Mouse (Mus musculus): ENCODE measurements around the gene Krtap19-9b. TPM values are rescaled to one million over a fixed set of nuclear protein-coding genes. Genes with fewer than 3 reads are reported as not detected.

Gene Krtap19-9b
- not detected for polyA plus RNA-seq (2015; fragmentation: Illumina TruSeq; extraction: RNeasy Lipid Tissue Mini Kit (QIAGEN cat#74804); ENCODE audit: insufficient read depth, low replicate concordance)

GRCm38 (mm10) chr16:88932165-88932564 is at the start of gene Krtap19-9b:
TSS of gene Krtap19-9b (minus strand) at chr16:88932265.

GRCm38 (mm10) chr16:88962773-88963172 is 30.7 kb upstream of the Krtap19-9b start, which contains the start of gene Krtap16-3:
TSS of gene Krtap16-3 (minus strand) at chr16:88962873.

GRCm38 (mm10) chr16:88896357-88896756 is 35.7 kb downstream of the Krtap19-9b start, which contains the start of gene Krtap19-5:
TSS of gene Krtap19-5 (minus strand) at chr16:88896457.

GRCm38 (mm10) chr16:88884989-88885388 is 47.1 kb downstream of the Krtap19-9b start, which contains the start of gene Krtap19-4:
TSS of gene Krtap19-4 (minus strand) at chr16:88885089.

Other genes with a start within 250 kb of the Krtap19-9b start
- gene 2310061N02Rik, start 224.3 kb downstream of the Krtap19-9b start, polyA plus RNA-seq (2015; fragmentation: Illumina TruSeq; extraction: RNeasy Lipid Tissue Mini Kit (QIAGEN cat#74804); ENCODE audit: insufficient read depth, low replicate concordance): not detected
- not detected for gene Krtap13-1, start 203.4 kb downstream of the Krtap19-9b start, polyA plus RNA-seq (2015; fragmentation: Illumina TruSeq; extraction: RNeasy Lipid Tissue Mini Kit (QIAGEN cat#74804); ENCODE audit: insufficient read depth, low replicate concordance)
- gene Krtap13, start 180.6 kb downstream of the Krtap19-9b start, polyA plus RNA-seq (2015; fragmentation: Illumina TruSeq; extraction: RNeasy Lipid Tissue Mini Kit (QIAGEN cat#74804); ENCODE audit: insufficient read depth, low replicate concordance): not detected
- not detected for gene 2310034C09Rik, start 173.4 kb downstream of the Krtap19-9b start, polyA plus RNA-seq (2015; fragmentation: Illumina TruSeq; extraction: RNeasy Lipid Tissue Mini Kit (QIAGEN cat#74804); ENCODE audit: insufficient read depth, low replicate concordance)
- gene 2310057N15Rik, start 158.1 kb downstream of the Krtap19-9b start, polyA plus RNA-seq (2015; fragmentation: Illumina TruSeq; extraction: RNeasy Lipid Tissue Mini Kit (QIAGEN cat#74804); ENCODE audit: insufficient read depth, low replicate concordance): not detected
- not detected for gene Gm5965, start 154.4 kb downstream of the Krtap19-9b start, polyA plus RNA-seq (2015; fragmentation: Illumina TruSeq; extraction: RNeasy Lipid Tissue Mini Kit (QIAGEN cat#74804); ENCODE audit: insufficient read depth, low replicate concordance)
- not detected for gene Gm20741, start 120.0 kb downstream of the Krtap19-9b start, polyA plus RNA-seq (2015; fragmentation: Illumina TruSeq; extraction: RNeasy Lipid Tissue Mini Kit (QIAGEN cat#74804); ENCODE audit: insufficient read depth, low replicate concordance)
- not detected for gene Krtap15, start 112.0 kb downstream of the Krtap19-9b start, polyA plus RNA-seq (2015; fragmentation: Illumina TruSeq; extraction: RNeasy Lipid Tissue Mini Kit (QIAGEN cat#74804); ENCODE audit: insufficient read depth, low replicate concordance)
- not detected for gene Krtap14, start 106.1 kb downstream of the Krtap19-9b start, polyA plus RNA-seq (2015; fragmentation: Illumina TruSeq; extraction: RNeasy Lipid Tissue Mini Kit (QIAGEN cat#74804); ENCODE audit: insufficient read depth, low replicate concordance)
- not detected for gene Krtap19-1, start 62.9 kb downstream of the Krtap19-9b start, polyA plus RNA-seq (2015; fragmentation: Illumina TruSeq; extraction: RNeasy Lipid Tissue Mini Kit (QIAGEN cat#74804); ENCODE audit: insufficient read depth, low replicate concordance)
- not detected for gene Krtap19-2, start 58.0 kb downstream of the Krtap19-9b start, polyA plus RNA-seq (2015; fragmentation: Illumina TruSeq; extraction: RNeasy Lipid Tissue Mini Kit (QIAGEN cat#74804); ENCODE audit: insufficient read depth, low replicate concordance)
- not detected for gene Krtap19-3, start 54.2 kb downstream of the Krtap19-9b start, polyA plus RNA-seq (2015; fragmentation: Illumina TruSeq; extraction: RNeasy Lipid Tissue Mini Kit (QIAGEN cat#74804); ENCODE audit: insufficient read depth, low replicate concordance)
- not detected for gene Krtap19-4, start 47.2 kb downstream of the Krtap19-9b start, polyA plus RNA-seq (2015; fragmentation: Illumina TruSeq; extraction: RNeasy Lipid Tissue Mini Kit (QIAGEN cat#74804); ENCODE audit: insufficient read depth, low replicate concordance)
- gene Krtap19-5, start 35.8 kb downstream of the Krtap19-9b start, polyA plus RNA-seq (2015; fragmentation: Illumina TruSeq; extraction: RNeasy Lipid Tissue Mini Kit (QIAGEN cat#74804); ENCODE audit: insufficient read depth, low replicate concordance): not detected
- gene Krtap16-3, start 30.6 kb upstream of the Krtap19-9b start, polyA plus RNA-seq (2015; fragmentation: Illumina TruSeq; extraction: RNeasy Lipid Tissue Mini Kit (QIAGEN cat#74804); ENCODE audit: insufficient read depth, low replicate concordance): not detected
- not detected for gene Krtap22-2, start 78.5 kb upstream of the Krtap19-9b start, polyA plus RNA-seq (2015; fragmentation: Illumina TruSeq; extraction: RNeasy Lipid Tissue Mini Kit (QIAGEN cat#74804); ENCODE audit: insufficient read depth, low replicate concordance)
- not detected for gene Gm10229, start 83.0 kb upstream of the Krtap19-9b start, polyA plus RNA-seq (2015; fragmentation: Illumina TruSeq; extraction: RNeasy Lipid Tissue Mini Kit (QIAGEN cat#74804); ENCODE audit: insufficient read depth, low replicate concordance)
- gene Krtap6-1, start 99.4 kb upstream of the Krtap19-9b start, polyA plus RNA-seq (2015; fragmentation: Illumina TruSeq; extraction: RNeasy Lipid Tissue Mini Kit (QIAGEN cat#74804); ENCODE audit: insufficient read depth, low replicate concordance): not detected
- gene Gm10228, start 109.2 kb upstream of the Krtap19-9b start, polyA plus RNA-seq (2015; fragmentation: Illumina TruSeq; extraction: RNeasy Lipid Tissue Mini Kit (QIAGEN cat#74804); ENCODE audit: insufficient read depth, low replicate concordance): not detected
- gene Krtap6-5, start 115.6 kb upstream of the Krtap19-9b start, polyA plus RNA-seq (2015; fragmentation: Illumina TruSeq; extraction: RNeasy Lipid Tissue Mini Kit (QIAGEN cat#74804); ENCODE audit: insufficient read depth, low replicate concordance): not detected
- not detected for gene 1110025L11Rik, start 131.7 kb upstream of the Krtap19-9b start, polyA plus RNA-seq (2015; fragmentation: Illumina TruSeq; extraction: RNeasy Lipid Tissue Mini Kit (QIAGEN cat#74804); ENCODE audit: insufficient read depth, low replicate concordance)
- gene Krtap6-3, start 151.8 kb upstream of the Krtap19-9b start, polyA plus RNA-seq (2015; fragmentation: Illumina TruSeq; extraction: RNeasy Lipid Tissue Mini Kit (QIAGEN cat#74804); ENCODE audit: insufficient read depth, low replicate concordance): not detected
- gene Gm6358, start 208.6 kb upstream of the Krtap19-9b start, polyA plus RNA-seq (2015; fragmentation: Illumina TruSeq; extraction: RNeasy Lipid Tissue Mini Kit (QIAGEN cat#74804); ENCODE audit: insufficient read depth, low replicate concordance): not detected
- gene Gm10061, start 218.8 kb upstream of the Krtap19-9b start, polyA plus RNA-seq (2015; fragmentation: Illumina TruSeq; extraction: RNeasy Lipid Tissue Mini Kit (QIAGEN cat#74804); ENCODE audit: insufficient read depth, low replicate concordance): not detected
- gene Gm9789, start 225.7 kb upstream of the Krtap19-9b start, polyA plus RNA-seq (2015; fragmentation: Illumina TruSeq; extraction: RNeasy Lipid Tissue Mini Kit (QIAGEN cat#74804); ENCODE audit: insufficient read depth, low replicate concordance): not detected
- gene Gm7735, start 237.2 kb upstream of the Krtap19-9b start, polyA plus RNA-seq (2015; fragmentation: Illumina TruSeq; extraction: RNeasy Lipid Tissue Mini Kit (QIAGEN cat#74804); ENCODE audit: insufficient read depth, low replicate concordance): not detected
- not detected for gene 1110057P08Rik, start 242.5 kb upstream of the Krtap19-9b start, polyA plus RNA-seq (2015; fragmentation: Illumina TruSeq; extraction: RNeasy Lipid Tissue Mini Kit (QIAGEN cat#74804); ENCODE audit: insufficient read depth, low replicate concordance)

Data from spleen, adult 10 weeks (tissue).